Mouse (Mus musculus) erythroblast, embryonic 14.5 days (primary cell): Measurements from ENCODE around the gene Wfdc21. TPM values are rescaled to one million over a fixed set of nuclear protein-coding genes. Genes with fewer than 3 reads are reported as not detected.

ENCODE experiments used
- H3K27me3 ChIP-seq: 2 replicates; pipeline ENCODE4 v1.6.1; 2012; ENCODE audit warnings: inconsistent platforms; ENCODE audit not compliant: control insufficient read depth
- H3K36me3 ChIP-seq: 2 replicates; pipeline ENCODE4 v1.6.1; 2012; ENCODE audit warnings: mild to moderate bottlenecking, inconsistent platforms; ENCODE audit not compliant: control insufficient read depth
- H3K4me1 ChIP-seq: 2 replicates; pipeline ENCODE4 v1.6.1; 2012; ENCODE audit warnings: inconsistent platforms; ENCODE audit not compliant: control insufficient read depth
- H3K4me3 ChIP-seq: replicated peaks from 2 replicates; pipeline ENCODE3; 2012; ENCODE audit warnings: moderate library complexity, mild to moderate bottlenecking, inconsistent platforms
- H3K9me3 ChIP-seq: 2 replicates; pipeline ENCODE4 v1.6.1; 2012; ENCODE audit warnings: low read length, inconsistent platforms, mixed read lengths; ENCODE audit not compliant: control insufficient read depth
- GATA1 ChIP-seq: IDR thresholded peaks from 2 replicates; pipeline ENCODE4 v1.6.1; 2012; ENCODE audit warnings: low read length, inconsistent platforms, mixed read lengths
- TAL1 ChIP-seq: IDR thresholded peaks from 3 replicates; pipeline ENCODE4 v1.6.1; 2012; ENCODE audit warnings: low read length, inconsistent platforms, mixed read lengths
- polyA plus RNA-seq: library from polyadenylated mRNA; stranded (reverse); fragments of >175 nt; gene quantifications from 2 replicates; pipeline ENCODE4 v1.2.3, GENCODE M21; 2012

Gene Wfdc21
- polyA plus RNA-seq, 1 experiment: not detected

GRCm38 (mm10) chr11:83789259-83789658 is 42.5 kb downstream of the Wfdc21 start:
- no peaks in the 10 kb centered on the region for H3K36me3 ChIP-seq
- TF ChIP-seq GATA1 (no peak), TAL1 (no peak)
- H3K4me1 ChIP-seq: peaks cover 4% of the 10 kb centered on the region
- no peak overlapping the region for H3K4me3 ChIP-seq
- H3K9me3 ChIP-seq: no peaks in the 10 kb centered on the region
- H3K27me3 ChIP-seq: peaks cover 2% of the 10 kb centered on the region; the same call in 1 of the 2 replicates

- peaks cover 2% of the 10 kb centered on the region; the same call in 1 of the 2 replicates for H3K27me3 ChIP-seq
- H3K4me1 ChIP-seq: peaks cover 4% of the 10 kb centered on the region
- TF ChIP-seq GATA1 (no peak), TAL1 (no peak)
- no peaks in the 10 kb centered on the region for H3K9me3 ChIP-seq
- H3K4me3 ChIP-seq: no peak overlapping the region
- H3K36me3 ChIP-seq: no peaks in the 10 kb centered on the region
Measured at GRCm38 (mm10) chr11:83791133-83791532, 44.4 kb downstream of the Wfdc21 start.

DNA sequence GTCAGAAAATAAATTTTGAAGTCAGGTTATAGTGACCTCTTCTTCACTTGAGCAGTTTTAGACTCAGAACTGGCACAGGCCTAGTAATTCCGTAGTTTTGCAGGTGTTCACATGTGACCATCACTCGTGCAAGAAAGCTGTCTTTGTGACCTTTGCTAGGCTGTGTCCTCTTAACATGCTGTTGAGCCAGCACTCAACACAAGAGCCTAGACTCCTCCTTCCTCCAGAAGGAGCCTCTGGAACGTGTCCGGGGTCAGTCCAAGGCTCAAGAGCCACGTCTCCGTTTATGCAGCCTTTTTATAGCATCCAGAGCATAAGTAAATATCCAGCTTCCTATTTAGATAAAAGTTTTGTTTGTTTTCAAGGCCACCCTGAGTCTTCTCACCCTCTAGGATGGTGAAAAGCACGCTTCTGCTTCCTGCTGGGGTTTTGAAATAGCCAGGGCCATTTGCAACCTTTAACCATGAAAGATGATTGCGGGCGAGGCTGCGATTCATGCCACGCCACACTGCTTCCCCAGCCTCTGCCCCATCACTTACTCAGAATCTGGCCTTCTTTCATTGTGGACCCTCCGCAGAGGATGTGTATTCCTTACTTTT is 45.7 kb downstream of the Wfdc21 start:
- TF ChIP-seq GATA1 (no peak), TAL1 (no peak)
- peaks cover 2% of the 10 kb centered on the region; the same call in 1 of the 2 replicates for H3K27me3 ChIP-seq

DNA sequence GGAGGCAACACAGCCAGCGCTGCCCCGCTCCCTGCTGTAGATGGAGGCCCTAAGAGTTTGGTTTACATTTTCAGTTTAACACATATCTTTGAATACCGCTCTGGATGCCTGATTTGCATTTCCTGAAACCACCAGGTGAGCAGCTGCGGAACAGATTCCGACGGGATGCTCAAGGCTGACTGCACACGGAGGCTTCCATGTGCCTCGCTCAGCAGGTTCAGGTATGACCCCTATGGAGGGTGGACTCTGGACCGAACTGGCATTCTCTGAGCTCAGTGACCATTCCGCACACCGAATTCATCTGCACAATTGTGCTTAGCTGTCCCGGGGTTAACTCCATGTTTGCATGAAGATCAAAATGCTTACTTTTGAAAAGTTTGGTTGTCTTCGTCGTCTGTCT is 46.5 kb downstream of the Wfdc21 start:
- no peaks in the 10 kb centered on the region for H3K36me3 ChIP-seq
- H3K27me3 ChIP-seq: peaks cover 2% of the 10 kb centered on the region; the same call in 1 of the 2 replicates
- no peaks in the 10 kb centered on the region for H3K4me1 ChIP-seq
- H3K9me3 ChIP-seq: no peaks in the 10 kb centered on the region
- H3K4me3 ChIP-seq: no peak overlapping the region
- no peak for TF ChIP-seq TAL1
- no peak for TF ChIP-seq GATA1

More for the DNA sequence above, 45.7 kb downstream of the Wfdc21 start:
- Histone ChIP-seq H3K36me3 (no peaks in the 10 kb centered on the region), H3K4me3 (no peak overlapping the region), H3K9me3 (no peaks in the 10 kb centered on the region), H3K4me1 (peaks cover under 1% of the 10 kb centered on the region)

DNA sequence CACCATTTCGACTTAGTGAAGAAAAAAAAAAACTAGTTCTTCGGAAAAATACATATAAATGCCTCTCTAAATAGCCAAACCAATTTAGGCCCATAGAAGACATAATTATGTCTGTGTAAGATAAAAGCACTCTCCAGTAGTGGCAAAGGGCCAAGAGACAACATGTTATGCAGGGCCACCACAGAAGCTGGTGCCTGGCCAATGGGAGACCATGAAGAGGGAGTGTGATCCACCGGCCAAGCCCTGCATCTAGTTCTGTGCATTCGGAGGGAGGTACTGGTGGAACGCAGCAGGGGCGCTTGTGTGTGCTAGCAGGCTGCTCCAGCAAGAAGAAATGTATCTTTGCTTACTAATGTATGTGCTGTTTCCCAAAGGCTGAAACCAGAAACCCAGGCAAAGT is 49.4 kb downstream of the Wfdc21 start:
- Histone ChIP-seq H3K9me3 (no peaks in the 10 kb centered on the region), H3K27me3 (no peaks in the 10 kb centered on the region)

DNA sequence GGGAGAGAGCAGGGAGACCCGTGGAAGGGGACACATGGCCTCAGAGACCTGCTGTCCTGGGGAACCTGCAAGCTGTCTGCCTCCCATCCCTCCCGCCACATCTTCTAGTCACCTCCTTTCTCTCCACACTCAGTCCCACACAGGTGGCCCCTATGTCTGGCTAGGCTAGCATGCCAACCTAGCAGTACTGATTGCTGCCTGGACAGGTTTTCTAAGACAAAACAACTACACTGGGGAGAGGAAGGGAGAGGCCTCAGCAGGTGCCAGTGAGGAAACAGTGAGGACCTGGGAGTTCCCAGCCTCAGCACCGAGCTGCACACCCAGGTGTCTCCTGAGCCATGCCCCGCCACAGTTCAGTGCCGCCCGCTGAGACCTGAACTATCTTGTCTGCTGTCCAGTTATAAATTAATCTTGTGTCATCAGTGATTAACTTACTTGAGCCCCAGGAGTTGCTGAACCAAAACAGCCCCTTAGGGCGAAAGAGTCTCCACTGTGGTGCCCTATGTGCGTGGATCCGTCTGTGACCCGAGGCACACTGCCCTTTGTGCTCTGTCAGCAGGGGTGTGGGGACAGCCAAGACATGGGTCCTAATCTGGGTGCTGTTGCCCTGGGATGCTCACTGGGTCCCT is 50.4 kb downstream of the Wfdc21 start:
- no peak for TF ChIP-seq GATA1
- no peak for TF ChIP-seq TAL1
- Histone ChIP-seq H3K9me3 (no peaks in the 10 kb centered on the region), H3K4me1 (no peaks in the 10 kb centered on the region), H3K27me3 (no peaks in the 10 kb centered on the region), H3K36me3 (no peaks in the 10 kb centered on the region), H3K4me3 (no peak overlapping the region)

More for the DNA sequence above, 49.4 kb downstream of the Wfdc21 start:
- Histone ChIP-seq H3K4me1 (no peaks in the 10 kb centered on the region), H3K36me3 (no peaks in the 10 kb centered on the region), H3K4me3 (no peak overlapping the region)
- TF ChIP-seq GATA1: no peak
- no peak for TF ChIP-seq TAL1

- H3K9me3 ChIP-seq: no peaks in the 10 kb centered on the region
- H3K4me1 ChIP-seq: no peaks in the 10 kb centered on the region
- H3K36me3 ChIP-seq: no peaks in the 10 kb centered on the region
- TF ChIP-seq GATA1: no peak
- TF ChIP-seq TAL1: no peak
- no peak overlapping the region for H3K4me3 ChIP-seq
- no peaks in the 10 kb centered on the region for H3K27me3 ChIP-seq
Measured at GRCm38 (mm10) chr11:83799871-83800430, 53.2 kb downstream of the Wfdc21 start.

DNA sequence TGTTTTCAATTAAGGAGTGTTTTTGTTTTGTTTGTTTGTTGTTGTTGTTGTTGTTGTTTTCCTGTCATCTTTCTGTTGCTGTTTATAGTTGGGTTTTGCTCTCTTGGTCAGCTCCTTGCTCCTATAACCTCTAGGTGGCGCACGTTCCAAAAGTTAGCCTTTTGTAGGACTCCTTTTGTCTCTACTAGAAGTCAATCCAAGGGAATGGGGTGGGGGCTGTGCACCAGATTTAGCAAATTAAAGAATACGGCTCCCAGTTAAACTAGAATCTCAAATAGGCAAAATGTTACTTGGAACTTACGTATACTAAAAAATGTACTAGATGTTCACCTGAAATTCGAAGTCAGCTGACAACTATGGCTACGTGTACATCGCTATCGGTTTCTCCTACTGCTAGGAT is 55.4 kb downstream of the Wfdc21 start:
- H3K4me3 ChIP-seq: no peak overlapping the region
- H3K4me1 ChIP-seq: no peaks in the 10 kb centered on the region
- TF ChIP-seq TAL1 (no peak), GATA1 (no peak)
- H3K27me3 ChIP-seq: no peaks in the 10 kb centered on the region
- H3K36me3 ChIP-seq: no peaks in the 10 kb centered on the region
- H3K9me3 ChIP-seq: no peaks in the 10 kb centered on the region

Other genes with a start within 250 kb of the Wfdc21 start
- gene Heatr9, start 224.8 kb upstream of the Wfdc21 start, polyA plus RNA-seq: not detected in 2 replicates
- gene Ccl5, start 216.4 kb upstream of the Wfdc21 start, polyA plus RNA-seq: not detected in 2 replicates
- 0.06 TPM in 1 of 2 replicates, not detected in the other for gene Ccl9, start 168.3 kb upstream of the Wfdc21 start, polyA plus RNA-seq
- 0.23 TPM in 1 of 2 replicates, not detected in the other for gene Ccl6, start 153.9 kb upstream of the Wfdc21 start, polyA plus RNA-seq
- not detected in 2 replicates for gene Rpl9-ps1, start 101.3 kb upstream of the Wfdc21 start, polyA plus RNA-seq
- gene Ccl3, start 97.6 kb upstream of the Wfdc21 start, polyA plus RNA-seq: 0.08 and 0.24 TPM in 2 replicates
- gene Ccl4, start 84.4 kb upstream of the Wfdc21 start, polyA plus RNA-seq: 0.09 TPM in 1 of 2 replicates, not detected in the other
- gene Wfdc17, start 42.9 kb upstream of the Wfdc21 start, polyA plus RNA-seq: not detected in 2 replicates
- gene Wfdc18, start 37.9 kb upstream of the Wfdc21 start, polyA plus RNA-seq: not detected in 2 replicates
- 0.14 and 0.15 TPM in 2 replicates for gene Heatr6, start 6.8 kb downstream of the Wfdc21 start, polyA plus RNA-seq
- gene Hnf1b, start 103.1 kb downstream of the Wfdc21 start, polyA plus RNA-seq: 0.03 TPM in 1 of 2 replicates, not detected in the other
- 0.05 TPM in 2 replicates for gene Ddx52, start 195.1 kb downstream of the Wfdc21 start, polyA plus RNA-seq
- 0.24 and 0.28 TPM in 2 replicates for gene Synrg, start 217.5 kb downstream of the Wfdc21 start, polyA plus RNA-seq